Mouse (Mus musculus) kidney, embryonic 14.5 days (tissue): ENCODE data around the gene C1rl. TPM values are rescaled to one million over a fixed set of nuclear protein-coding genes. Genes with fewer than 3 reads are reported as not detected.

ENCODE experiments used
- polyA plus RNA-seq: library from polyadenylated mRNA; unstranded; fragments of >200 nt; fragmentation: Nextera tagmentation; extraction: Ambion mirVana; gene quantifications from 2 replicates; pipeline ENCODE4 v1.2.1, GENCODE M21; 2014

C1rl gene
- polyA plus RNA-seq, 1 experiment from 2014 or later: 1.1 TPM

Other genes starting within 250 kb of the C1rl start
- gene Cd163, start 188.5 kb upstream of the C1rl start, polyA plus RNA-seq: 0.10 and 0.15 TPM in 2 replicates
- 26.8 and 35.3 TPM in 2 replicates for gene Pex5, start 78.0 kb upstream of the C1rl start, polyA plus RNA-seq
- 2.8 TPM in 2 replicates for gene Clstn3, start 28.3 kb upstream of the C1rl start, polyA plus RNA-seq
- 3.9 and 4.3 TPM in 2 replicates for gene C1ra, start 19.3 kb downstream of the C1rl start, polyA plus RNA-seq
- 8.8 and 11.9 TPM in 2 replicates for gene C1s1, start 49.2 kb downstream of the C1rl start, polyA plus RNA-seq
- 0.11 TPM in 1 of 2 replicates, not detected in the other for gene C1rb, start 77.2 kb downstream of the C1rl start, polyA plus RNA-seq
- 0.08 TPM in 1 of 2 replicates, not detected in the other for gene C1s2, start 143.0 kb downstream of the C1rl start, polyA plus RNA-seq
- gene Lpcat3, start 169.9 kb downstream of the C1rl start, polyA plus RNA-seq: 51.2 and 67.3 TPM in 2 replicates
- gene Emg1, start 219.1 kb downstream of the C1rl start, polyA plus RNA-seq: 233 and 278 TPM in 2 replicates
- gene Phb2, start 219.2 kb downstream of the C1rl start, polyA plus RNA-seq: 341 and 402 TPM in 2 replicates
- gene Ptpn6, start 245.6 kb downstream of the C1rl start, polyA plus RNA-seq: 10.0 and 12.9 TPM in 2 replicates
- 564 and 762 TPM in 2 replicates for gene Grcc10, start 248.3 kb downstream of the C1rl start, polyA plus RNA-seq